Mouse (Mus musculus) ES-E14 (cell line): ENCODE measurements around the gene Phgr1.

Experiments
- CHD2 ChIP-seq: IDR thresholded peaks from 2 replicates; pipeline ENCODE4 v1.6.1; 2014; ENCODE audit warnings: mild to moderate bottlenecking, low read depth, low read length, inconsistent platforms
- HCFC1 ChIP-seq: IDR thresholded peaks from 2 replicates; pipeline ENCODE4 v1.6.1; 2012; ENCODE audit warnings: low read length, inconsistent platforms, borderline replicate concordance; ENCODE audit not compliant: insufficient read depth
- MAFK ChIP-seq: IDR thresholded peaks from 2 replicates; pipeline ENCODE4 v1.6.1; 2014; ENCODE audit warnings: mild to moderate bottlenecking, low read depth, low read length, inconsistent platforms; ENCODE audit not compliant: insufficient read depth
- ZC3H11A ChIP-seq: IDR thresholded peaks from 2 replicates; pipeline ENCODE4 v1.6.1; 2012; ENCODE audit warnings: low read depth, mild to moderate bottlenecking, inconsistent platforms, low read length, borderline replicate concordance
- ZNF384 ChIP-seq: IDR thresholded peaks from 2 replicates; pipeline ENCODE4 v1.6.1; 2012; ENCODE audit warnings: low read depth, low read length, inconsistent platforms

- TF ChIP-seq MAFK (no peak), CHD2 (no peak), HCFC1 (no peak), ZC3H11A (peak; percentile 5; the same call in 1 of the 2 replicates), ZNF384 (no peak)
These were observed 18.3 kb downstream of the Phgr1 start for GRCm38 (mm10) chr2:118790551-118791525.
